Mouse (Mus musculus): ENCODE measurements around the gene Slco1a1.
"Not testable (repeated sequence)": the region's sequence is repeated elsewhere in the genome, so short reads cannot be mapped to it uniquely, and the experiment has no call there.

The Slco1a1 gene

GRCm38 (mm10) chr6:141946862-141947261 lies at the start of gene Slco1a1:
Gene Slco1a1 (minus strand): TSS chr6:141946962.
- DNase-seq (ENCODE audit: low spot score in 2 of 2): no peak

- no peak for DNase-seq (ENCODE audit: low spot score in 2 of 2)
Measured at GRCm38 (mm10) chr6:141986772-141987171, 40.0 kb upstream of the Slco1a1 start.

- DNase-seq (ENCODE audit: low spot score in 2 of 2): no peak
Measured at GRCm38 (mm10) chr6:141984644-141985043, 37.9 kb upstream of the Slco1a1 start.

GRCm38 (mm10) chr6:141962420-141962819 lies 15.7 kb upstream of the Slco1a1 start:
- DNase-seq (ENCODE audit: low spot score in 2 of 2): no peak

- no peak for DNase-seq (ENCODE audit: low spot score in 2 of 2)
Measured at GRCm38 (mm10) chr6:141961861-141962260, 15.1 kb upstream of the Slco1a1 start.

GRCm38 (mm10) chr6:141960482-141960881 lies 13.7 kb upstream of the Slco1a1 start:
- no peak for DNase-seq (ENCODE audit: low spot score in 2 of 2)

- DNase-seq (ENCODE audit: low spot score in 2 of 2): no peak
Measured at GRCm38 (mm10) chr6:141940451-141940850, 6.3 kb downstream of the Slco1a1 start.

GRCm38 (mm10) chr6:141898197-141898596 lies 48.6 kb downstream of the Slco1a1 start:
- DNase-seq (ENCODE audit: low spot score in 2 of 2): no peak

GRCm38 (mm10) chr6:141889723-141890122 lies 57.0 kb downstream of the Slco1a1 start:
- DNase-seq (ENCODE audit: low spot score in 2 of 2): no peak

GRCm38 (mm10) chr6:141888248-141888647 lies 58.5 kb downstream of the Slco1a1 start:
- no peak for DNase-seq (ENCODE audit: low spot score in 2 of 2)

GRCm38 (mm10) chr6:141882581-141882980 lies 64.2 kb downstream of the Slco1a1 start:
- DNase-seq (ENCODE audit: low spot score in 2 of 2): no peak

GRCm38 (mm10) chr6:141875742-141876141 lies 71.0 kb downstream of the Slco1a1 start:
- DNase-seq (ENCODE audit: low spot score in 2 of 2): not testable (repeated sequence)

GRCm38 (mm10) chr6:141871711-141872110 lies 75.1 kb downstream of the Slco1a1 start:
- no peak for DNase-seq (ENCODE audit: low spot score in 2 of 2)

- no peak for DNase-seq (ENCODE audit: low spot score in 2 of 2)
Measured at GRCm38 (mm10) chr6:141868735-141869134, 78.0 kb downstream of the Slco1a1 start.

- DNase-seq (ENCODE audit: low spot score in 2 of 2): no peak
Measured at GRCm38 (mm10) chr6:141866026-141866425, 80.7 kb downstream of the Slco1a1 start.

GRCm38 (mm10) chr6:141857735-141858531 lies 88.8 kb downstream of the Slco1a1 start:
- no peak for DNase-seq (ENCODE audit: low spot score in 2 of 2)
